Mouse (Mus musculus) layer of hippocampus, postnatal 10 days (tissue): ENCODE results near the gene Cyp4f14. TPM values are rescaled to one million over a fixed set of nuclear protein-coding genes. Genes with fewer than 3 reads are reported as not detected.
A peak's percentile ranks its signal among the peaks of the same experiment; 100 is the strongest.

Experiments
- DNase-seq, 2 experiments: peaks; one replicate each; pipeline ENCODE4 v3.0.0; 2021; ENCODE audit warnings: low spot score in 2 of 2
- long read RNA-seq: library from polyadenylated mRNA; stranded (forward); transcript quantifications from one replicate; pipeline ENCODE4 v2.0.0, GENCODE M21; 2023
- total RNA-seq, 2 experiments: library from RNA; stranded (reverse); gene quantifications; 2 replicates each; pipeline ENCODE4 v1.2.3; 2021

The Cyp4f14 gene
- total RNA-seq, result 1 to 10 TPM; 2.7 to 4.3 TPM
- long read RNA-seq, partial matches to known transcripts, result 0 of 1 reads
- long read RNA-seq, other reads (novel, unspliced or antisense), result 1 of 1 reads

- peak; percentile 26 to 39 for DNase-seq
These were observed at the start of gene Cyp4f14 for GRCm38 (mm10) chr17:32917131-32917530. Gene Cyp4f14 (minus strand): TSS chr17:32917342.

GRCm38 (mm10) chr17:32965623-32966290 is 48.6 kb upstream of the Cyp4f14 start, which contains the start of gene Zfp472:
Gene Zfp472 (plus strand): TSS chr17:32965814.
- DNase-seq, result peak; percentile 90 to 92

- DNase-seq, result no peak
These were observed 48.1 kb upstream of the Cyp4f14 start for GRCm38 (mm10) chr17:32965253-32965622.

GRCm38 (mm10) chr17:32951441-32951840 is 34.3 kb upstream of the Cyp4f14 start:
- DNase-seq, result peak; percentile 90

GRCm38 (mm10) chr17:32951006-32951405 is 33.9 kb upstream of the Cyp4f14 start:
- DNase-seq, result no peak

- DNase-seq, result no peak
These were observed 33.0 kb upstream of the Cyp4f14 start for GRCm38 (mm10) chr17:32950136-32950535.

GRCm38 (mm10) chr17:32947215-32947914 is 30.2 kb upstream of the Cyp4f14 start, which contains the start of gene Cyp4f13:
Gene Cyp4f13 (minus strand): TSS chr17:32947402.
- DNase-seq, result peak; percentile 96 to 97

- peak in 1 of 2 experiments; percentile 6 for DNase-seq
These were observed 29.6 kb upstream of the Cyp4f14 start for GRCm38 (mm10) chr17:32946716-32947115.

- no peak for DNase-seq
These were observed 27.4 kb upstream of the Cyp4f14 start for GRCm38 (mm10) chr17:32944402-32945035.

GRCm38 (mm10) chr17:32943661-32944060 is 26.5 kb upstream of the Cyp4f14 start:
- DNase-seq, result no peak

- no peak for DNase-seq
These were observed 22.7 kb upstream of the Cyp4f14 start for GRCm38 (mm10) chr17:32939831-32940230.

GRCm38 (mm10) chr17:32927803-32928202 is 10.7 kb upstream of the Cyp4f14 start:
- no peak for DNase-seq

- DNase-seq, result peak; percentile 59 to 67
These were observed 7.6 kb upstream of the Cyp4f14 start for GRCm38 (mm10) chr17:32924658-32925312.

- no peak for DNase-seq
These were observed 6.5 kb upstream of the Cyp4f14 start for GRCm38 (mm10) chr17:32923681-32924080.

GRCm38 (mm10) chr17:32919123-32919522 is 2.0 kb upstream of the Cyp4f14 start:
- no peak for DNase-seq

- DNase-seq, result no peak
These were observed 1.1 kb downstream of the Cyp4f14 start for GRCm38 (mm10) chr17:32916075-32916474.

GRCm38 (mm10) chr17:32906172-32906571 is 11.0 kb downstream of the Cyp4f14 start:
- no peak for DNase-seq

- DNase-seq, result peak; percentile 39 to 57
These were observed 11.9 kb downstream of the Cyp4f14 start for GRCm38 (mm10) chr17:32905239-32905638.

- DNase-seq, result no peak
These were observed 12.7 kb downstream of the Cyp4f14 start for GRCm38 (mm10) chr17:32904414-32904813.

GRCm38 (mm10) chr17:32901751-32902525 is 15.2 kb downstream of the Cyp4f14 start:
- no peak for DNase-seq

GRCm38 (mm10) chr17:32895421-32895820 is 21.7 kb downstream of the Cyp4f14 start:
- DNase-seq, result no peak
